In the genomic region with DNA sequence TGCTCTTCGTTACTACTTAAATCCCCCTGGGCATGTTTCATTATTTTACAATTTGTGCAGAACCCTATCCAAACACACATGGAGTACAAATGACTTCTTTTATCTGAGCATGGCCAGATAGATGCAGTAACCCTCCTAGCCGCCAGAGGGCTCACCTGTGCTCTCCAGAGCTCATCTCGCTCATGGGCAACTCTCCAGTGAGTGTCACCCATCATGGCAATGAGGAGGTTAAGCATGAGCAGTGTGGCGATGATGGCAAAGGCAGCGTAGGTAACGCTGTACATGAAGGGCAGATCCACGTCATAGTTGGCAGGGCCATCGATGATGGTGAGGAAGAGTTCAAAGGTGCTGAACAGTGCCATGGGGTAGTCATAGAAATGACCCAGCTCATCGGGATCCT, we compare ENCODE assay signal across 8 mouse cellular contexts. TPM values are rescaled to one million over a fixed set of nuclear protein-coding genes. Genes with fewer than 3 reads are reported as not detected.
DNase-seq lines count a peak whose midpoint lies in the region; ATAC-seq and TF ChIP-seq lines count a peak whose summit lies in the region.

No protein-coding gene starts in this region.

- no peak overlapping the region for H3K27ac ChIP-seq in layer of hippocampus, adult 2 months
- no peak overlapping the region for H3K27ac ChIP-seq in ES-E14 (ENCODE audit: insufficient read depth, low read depth, low read length, poor library complexity, severe bottlenecking)
- H3K27ac ChIP-seq in lung, embryonic 14.5 days (ENCODE audit: low read depth): no peak overlapping the region

- no peaks in the 10 kb centered on the region for H3K36me3 ChIP-seq in ES-E14 (ENCODE audit: control insufficient read depth, insufficient read depth, low read length, poor library complexity, severe bottlenecking)
- no peaks in the 10 kb centered on the region for H3K36me3 ChIP-seq in lung, embryonic 14.5 days (ENCODE audit: insufficient read depth)
- no peaks in the 10 kb centered on the region for H3K36me3 ChIP-seq in splenic B cell, adult 2 months (ENCODE audit: control insufficient read depth, insufficient read depth, low read length, poor library complexity, severe bottlenecking)

- no peaks in the 10 kb centered on the region for H3K27me3 ChIP-seq in lung, embryonic 14.5 days (ENCODE audit: insufficient read depth, low read length)
- no peaks in the 10 kb centered on the region for H3K27me3 ChIP-seq in splenic B cell, adult 2 months (ENCODE audit: control insufficient read depth, insufficient read depth, low read length, poor library complexity, severe bottlenecking)

- 65% methylated on average over 9 of the region's 9 CpGs for WGBS in lung, embryonic 14.5 days

- no peak overlapping the region for H3K4me2 ChIP-seq in lung, embryonic 14.5 days

- no peaks in the 10 kb centered on the region for H3K4me1 ChIP-seq in ES-E14 (ENCODE audit: control insufficient read depth in 2 of 2, insufficient read depth in 2 of 2, low read length in 2 of 2, poor library complexity in 1 of 2)
- H3K4me1 ChIP-seq in lung, embryonic 14.5 days (ENCODE audit: insufficient read depth): no peaks in the 10 kb centered on the region

- no peaks in the 10 kb centered on the region for H3K9me3 ChIP-seq in ES-E14 (ENCODE audit: control insufficient read depth, insufficient read depth, low read depth, low read length)
- no peaks in the 10 kb centered on the region for H3K9me3 ChIP-seq in lung, embryonic 14.5 days (ENCODE audit: low read depth, low read length)

- peak; percentile 75 for TF ChIP-seq CTCF in layer of hippocampus, adult 2 months (conservative IDR thresholded peaks at IDR 0.05)
- peak; percentile 61 for TF ChIP-seq CTCF in lung, embryonic 14.5 days (IDR thresholded peaks at IDR 0.05; ENCODE audit: low read depth)

- no peak for ATAC-seq in lung, embryonic 14.5 days (ENCODE audit: insufficient read depth)

- H3K4me3 ChIP-seq in layer of hippocampus, adult 2 months: no peak overlapping the region
- H3K4me3 ChIP-seq in ES-E14 (ENCODE audit: insufficient read depth in 1 of 2, low read depth in 1 of 2, low read length in 2 of 2, poor library complexity in 1 of 2, severe bottlenecking in 1 of 2): no peak overlapping the region
- H3K4me3 ChIP-seq in lung, embryonic 14.5 days (ENCODE audit: low read depth, low read length): no peak overlapping the region

- in situ Hi-C loops in ES-E14 (cut with MboI; ENCODE audit: low sequenced_read_pairs in 2 of 2, unreplicated experiment in 2 of 2): no loop called here

- no peak overlapping the region for H3K9ac ChIP-seq in ES-E14 (ENCODE audit: insufficient read depth, low read depth, low read length, poor library complexity, severe bottlenecking)
- H3K9ac ChIP-seq in lung, embryonic 14.5 days: no peak overlapping the region

- DNase-seq in layer of hippocampus, adult 2 months (ENCODE audit: low spot score in 2 of 2): no peak
- no peak for DNase-seq in layer of hippocampus, adult 9-11 months
- peak; percentile 30 for DNase-seq in ES-E14 (ENCODE audit: low read depth, low spot score)
- peak; percentile 35 for DNase-seq in c-Kit-negative CD71-positive TER-119-positive erythroid progenitor cells, embryonic 14.5 days (ENCODE audit: low read depth, low spot score)
- peak; percentile 24 for DNase-seq in lung, embryonic 14.5 days
- peak; percentile 2 for DNase-seq in splenic B cell, adult 2 months (ENCODE audit: low read depth, low spot score)
- DNase-seq in adrenal gland, adult (ENCODE audit: inconsistent age in 2 of 2, low spot score in 1 of 2): no peak
- no peak for DNase-seq in adrenal gland, postnatal 10 days

TF ChIP-seq in ES-E14, 5 proteins besides CTCF, POLR2A, EP300 and RAD21:
- TF ChIP-seq ZNF384 (IDR thresholded peaks at IDR 0.05; ENCODE audit: low read depth, low read length) (no peak), HCFC1 (IDR thresholded peaks at IDR 0.05; ENCODE audit: borderline replicate concordance, insufficient read depth, low read length) (no peak), MAFK (IDR thresholded peaks at IDR 0.05; ENCODE audit: insufficient read depth, low read depth, low read length) (no peak), ZC3H11A (IDR thresholded peaks at IDR 0.05; ENCODE audit: borderline replicate concordance, low read depth, low read length) (peak; percentile 40; the same call in 1 of the 2 replicates)

RNA-seq across cellular contexts. Expression of gene Trpv6, which starts 13.5 kb away (rescaled TPM):
- under 1 TPM; 0.61 to 0.83 TPM for total RNA-seq in layer of hippocampus, adult 2 months (2021)
- 0.18 TPM in 1 of 2 replicates, not detected in the other for total RNA-seq in ES-E14 (2012; rRNA removed)
- 1.5 and 1.6 TPM in 2 replicates for polyA plus RNA-seq in lung, embryonic 14.5 days (2014; fragmentation: Nextera tagmentation; extraction: Ambion mirVana)
- total RNA-seq in adrenal gland, postnatal 10 days (2021): not detected

RNA-seq across cellular contexts. Expression of gene Ephb6, which starts 17.4 kb away (rescaled TPM):
- total RNA-seq in layer of hippocampus, adult 2 months (2021): 10 to 100 TPM; 74.3 to 77.3 TPM
- 5.4 and 5.8 TPM in 2 replicates for total RNA-seq in ES-E14 (2012; rRNA removed)
- 11.3 and 12.9 TPM in 2 replicates for polyA plus RNA-seq in lung, embryonic 14.5 days (2014; fragmentation: Nextera tagmentation; extraction: Ambion mirVana)
- total RNA-seq in adrenal gland, postnatal 10 days (2021): 10 to 100 TPM in 1 of 2 experiments, 1 to 10 TPM in 1; 8.8 to 17.4 TPM

RNA-seq across cellular contexts. Expression of gene Trpv5, which starts 57.9 kb away (rescaled TPM):
- not detected for total RNA-seq in layer of hippocampus, adult 2 months (2021)
- 0.16 and 0.22 TPM in 2 replicates for total RNA-seq in ES-E14 (2012; rRNA removed)
- polyA plus RNA-seq in lung, embryonic 14.5 days (2014; fragmentation: Nextera tagmentation; extraction: Ambion mirVana): not detected in 2 replicates
- not detected for total RNA-seq in adrenal gland, postnatal 10 days (2021)

Comparison
In these comparisons a context has a peak if more than half of its experiments do, and no peak if none do; other contexts are left out.
1. DNase-seq: peak in ES-E14 (single experiment), c-Kit-negative CD71-positive TER-119-positive erythroid progenitor cells, embryonic 14.5 days (single experiment), lung, embryonic 14.5 days (single experiment) and splenic B cell, adult 2 months (single experiment); none in layer of hippocampus, adult 2 months (0 of 2), layer of hippocampus, adult 9-11 months (single experiment), adrenal gland, adult (0 of 2) and adrenal gland, postnatal 10 days (single experiment).
2. RNA of gene Ephb6, which starts 17.4 kb away (total RNA-seq): 74.3 to 77.3 TPM in layer of hippocampus, adult 2 months; 8.8 to 17.4 TPM in adrenal gland, postnatal 10 days and 5.4 to 5.8 TPM in ES-E14; every median in the first group is over 4 times any median in the second.